Mouse (Mus musculus): ENCODE results near the gene 9630041A04Rik. TPM values are rescaled to one million over a fixed set of nuclear protein-coding genes. Genes with fewer than 3 reads are reported as not detected.

The 9630041A04Rik gene
- polyA plus RNA-seq, 2 experiments, result not detected

DNA sequence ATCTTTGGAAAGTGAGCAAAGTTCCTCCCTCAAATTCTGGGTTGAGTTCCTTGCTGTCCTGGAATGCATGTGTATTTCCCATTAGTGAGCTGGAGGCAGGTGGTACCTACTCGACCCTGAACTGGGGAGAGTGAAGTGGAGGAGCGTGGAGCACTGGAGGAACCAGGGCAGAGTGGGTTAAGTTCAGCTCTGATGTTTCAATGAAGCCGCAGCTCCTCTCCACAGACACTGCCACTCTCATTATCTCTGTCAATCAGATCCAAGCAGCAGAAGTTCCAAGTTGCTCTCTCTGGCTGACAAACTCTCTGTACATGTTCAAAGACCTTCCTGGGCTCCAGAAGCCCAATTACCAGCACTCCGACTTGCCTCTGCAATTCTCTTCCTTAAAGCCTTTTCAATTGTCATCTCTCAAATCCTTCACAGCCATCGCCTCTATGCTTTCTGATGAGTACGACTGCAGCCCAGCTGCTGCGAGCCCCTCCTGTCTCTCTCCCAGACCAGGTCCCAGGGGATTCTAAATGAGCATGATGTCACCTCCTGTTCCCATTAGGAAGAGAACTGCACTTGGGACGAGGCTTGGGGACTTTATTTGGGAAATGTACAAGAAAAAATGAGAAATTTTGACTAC, 72.4 kb downstream of the 9630041A04Rik start:
- H3K36me3 ChIP-seq (replicated peaks; ENCODE audit: control insufficient read depth, insufficient read depth, low read depth), result no peaks in the 10 kb centered on the region
- no peak for DNase-seq (ENCODE audit: low read depth in 3 of 3, low spot score in 3 of 3)
- no peak for ATAC-seq (ENCODE audit: insufficient read depth)
- H3K4me2 ChIP-seq (ENCODE audit: low read depth), result no peak overlapping the region
- WGBS (ENCODE audit: insufficient replicate concordance), result 47% methylated on average over 8 of the region's 8 CpGs
- H3K9ac ChIP-seq (replicated peaks), result no peak overlapping the region
- no peaks in the 10 kb centered on the region for H3K9me3 ChIP-seq (ENCODE audit: control insufficient read depth, low read length)
- TF ChIP-seq CTCF (IDR thresholded peaks at IDR 0.05; ENCODE audit: low read depth) (no peak), EP300 (IDR thresholded peaks at IDR 0.05; ENCODE audit: low read depth) (no peak)
- H3K4me3 ChIP-seq (ENCODE audit: insufficient read depth in 1 of 2, low read depth in 2 of 2, low read length in 2 of 2), result no peak overlapping the region
- no peaks in the 10 kb centered on the region for H3K27me3 ChIP-seq (ENCODE audit: control insufficient read depth, insufficient read depth, low read length)
- H3K27ac ChIP-seq, result no peak overlapping the region
- no peaks in the 10 kb centered on the region; a peak in 1 of 4 replicates for H3K4me1 ChIP-seq (replicated peaks; ENCODE audit: control insufficient read depth in 2 of 2, insufficient read depth in 2 of 2, low read length in 1 of 2)

DNA sequence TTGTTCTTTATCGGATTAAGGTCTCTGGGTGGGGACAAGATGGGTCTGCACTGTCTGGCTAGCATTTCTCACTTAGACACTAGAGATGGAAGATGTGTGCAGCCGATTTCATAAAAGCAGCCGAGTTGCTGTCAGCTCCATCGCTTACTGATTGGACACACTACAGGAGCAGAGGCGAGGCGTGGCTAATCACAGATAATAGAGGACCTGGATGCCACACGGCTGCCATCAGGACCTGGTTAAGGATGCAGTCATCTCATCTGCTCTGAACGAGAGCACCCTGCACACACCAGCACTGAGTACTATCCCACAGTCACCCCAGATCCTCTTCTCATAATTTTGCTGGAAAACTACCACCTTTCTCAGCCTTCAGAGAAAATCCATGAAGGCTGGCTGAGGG, 73.2 kb downstream of the 9630041A04Rik start:
- DNase-seq (ENCODE audit: low read depth in 3 of 3, low spot score in 3 of 3) (no peak), ATAC-seq (ENCODE audit: insufficient read depth) (no peak)
- WGBS (ENCODE audit: insufficient replicate concordance), result 60% methylated on average over 8 of the region's 8 CpGs
- Histone ChIP-seq H3K36me3 (replicated peaks; ENCODE audit: control insufficient read depth, insufficient read depth, low read depth) (no peaks in the 10 kb centered on the region), H3K27me3 (ENCODE audit: control insufficient read depth, insufficient read depth, low read length) (no peaks in the 10 kb centered on the region), H3K27ac (no peak overlapping the region), H3K9me3 (ENCODE audit: control insufficient read depth, low read length) (no peaks in the 10 kb centered on the region), H3K4me1 (replicated peaks; ENCODE audit: control insufficient read depth in 2 of 2, insufficient read depth in 2 of 2, low read length in 1 of 2) (peaks cover 3 to 6% of the 10 kb centered on the region in 2 experiments), H3K9ac (replicated peaks) (no peak overlapping the region), H3K4me3 (ENCODE audit: insufficient read depth in 1 of 2, low read depth in 2 of 2, low read length in 2 of 2) (no peak overlapping the region), H3K4me2 (ENCODE audit: low read depth) (no peak overlapping the region)
- TF ChIP-seq CTCF (IDR thresholded peaks at IDR 0.05; ENCODE audit: low read depth) (no peak), EP300 (IDR thresholded peaks at IDR 0.05; ENCODE audit: low read depth) (no peak)

DNA sequence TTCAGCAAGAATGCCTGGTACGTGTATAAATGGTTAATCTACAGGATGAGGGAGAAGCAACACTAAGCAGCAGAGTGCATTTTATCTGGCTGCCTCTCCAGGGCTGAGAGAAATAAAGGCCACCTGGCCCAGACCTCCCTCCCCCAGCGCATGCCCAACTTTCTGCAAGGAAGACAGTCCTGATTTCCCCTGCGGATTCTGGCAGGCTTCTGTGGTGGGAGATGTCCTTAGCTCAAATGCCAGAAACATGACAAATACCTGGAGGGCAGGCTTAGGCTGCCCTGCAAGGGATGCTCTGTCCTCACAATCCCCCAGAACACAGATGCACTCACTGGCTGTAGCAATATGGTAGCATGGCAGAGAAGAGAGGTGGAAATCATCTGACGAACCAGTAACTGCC, 76.4 kb downstream of the 9630041A04Rik start:
- 70% methylated on average over 4 of the region's 4 CpGs for WGBS (ENCODE audit: insufficient replicate concordance)
- no peak for ATAC-seq (ENCODE audit: insufficient read depth)
- DNase-seq (ENCODE audit: low read depth in 3 of 3, low spot score in 3 of 3), result no peak
- Histone ChIP-seq H3K4me3 (ENCODE audit: insufficient read depth in 1 of 2, low read depth in 2 of 2, low read length in 2 of 2) (no peak overlapping the region), H3K9me3 (ENCODE audit: control insufficient read depth, low read length) (no peaks in the 10 kb centered on the region), H3K4me2 (ENCODE audit: low read depth) (no peak overlapping the region), H3K4me1 (replicated peaks; ENCODE audit: control insufficient read depth in 2 of 2, insufficient read depth in 2 of 2, low read length in 1 of 2) (peaks cover 9 to 12% of the 10 kb centered on the region in 2 experiments), H3K27ac (no peak overlapping the region), H3K36me3 (replicated peaks; ENCODE audit: control insufficient read depth, insufficient read depth, low read depth) (no peaks in the 10 kb centered on the region), H3K9ac (replicated peaks) (no peak overlapping the region), H3K27me3 (ENCODE audit: control insufficient read depth, insufficient read depth, low read length) (no peaks in the 10 kb centered on the region)
- TF ChIP-seq EP300 (IDR thresholded peaks at IDR 0.05; ENCODE audit: low read depth) (no peak), CTCF (IDR thresholded peaks at IDR 0.05; ENCODE audit: low read depth) (no peak)

DNA sequence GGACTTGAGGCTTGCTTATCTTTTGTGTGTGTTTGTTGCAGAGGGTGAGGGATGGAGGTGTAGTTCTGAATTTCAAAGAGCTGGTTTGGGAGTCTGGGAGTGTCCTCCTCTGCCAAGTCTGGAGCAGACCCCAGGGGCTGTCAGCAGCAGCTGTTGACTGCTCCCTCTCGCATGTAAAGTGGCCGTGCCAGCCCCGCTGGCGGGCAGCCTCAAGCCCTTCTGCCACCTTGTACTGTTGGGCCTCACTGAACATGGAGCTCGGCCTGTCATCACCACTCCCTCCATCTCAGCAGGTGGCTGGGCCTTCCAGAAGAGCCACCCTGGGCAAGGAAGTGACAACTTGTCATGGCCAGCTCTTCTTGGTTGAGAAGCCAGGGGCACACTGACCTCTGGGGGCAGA, 77.4 kb downstream of the 9630041A04Rik start:
- ATAC-seq (ENCODE audit: insufficient read depth), result no peak

DNA sequence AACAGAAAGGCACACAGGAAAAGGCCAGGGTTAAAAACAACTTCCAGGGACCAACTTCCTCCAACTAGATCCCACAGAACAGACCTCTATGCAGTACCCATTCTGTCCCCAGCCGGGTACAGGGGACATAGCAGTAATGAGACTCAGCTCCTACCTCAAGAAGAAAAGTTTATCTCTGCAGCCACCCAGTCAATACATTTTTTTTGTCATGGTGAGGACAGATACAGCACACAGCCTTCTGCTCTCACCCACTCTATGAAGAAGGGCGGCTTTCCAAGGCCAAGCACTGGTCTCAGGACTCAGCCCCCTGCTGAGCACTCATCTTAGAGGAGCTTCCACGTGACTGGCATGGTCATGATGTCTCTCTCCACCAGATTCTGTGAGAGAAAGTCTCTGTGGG, 78.5 kb downstream of the 9630041A04Rik start:
- no peak overlapping the region for H3K4me3 ChIP-seq (ENCODE audit: insufficient read depth in 1 of 2, low read depth in 2 of 2, low read length in 2 of 2)
- no peaks in the 10 kb centered on the region for H3K36me3 ChIP-seq (replicated peaks; ENCODE audit: control insufficient read depth, insufficient read depth, low read depth)
- no peak overlapping the region for H3K4me2 ChIP-seq (ENCODE audit: low read depth)
- no peaks in the 10 kb centered on the region for H3K27me3 ChIP-seq (ENCODE audit: control insufficient read depth, insufficient read depth, low read length)
- ATAC-seq (ENCODE audit: insufficient read depth) (peak; percentile 62), DNase-seq (ENCODE audit: low read depth in 3 of 3, low spot score in 3 of 3) (no peak)
- peak; percentile 35; the same call in 1 of the 2 replicates for TF ChIP-seq EP300 (IDR thresholded peaks at IDR 0.05; ENCODE audit: low read depth)
- no peak for TF ChIP-seq CTCF (IDR thresholded peaks at IDR 0.05; ENCODE audit: low read depth)
- no peak overlapping the region for H3K27ac ChIP-seq
- 19% methylated on average over 3 of the region's 3 CpGs for WGBS (ENCODE audit: insufficient replicate concordance)
- H3K4me1 ChIP-seq (replicated peaks; ENCODE audit: control insufficient read depth in 2 of 2, insufficient read depth in 2 of 2, low read length in 1 of 2), result peaks cover 9 to 12% of the 10 kb centered on the region in 2 experiments
- H3K9me3 ChIP-seq (ENCODE audit: control insufficient read depth, low read length), result no peaks in the 10 kb centered on the region
- H3K9ac ChIP-seq (replicated peaks), result no peak overlapping the region

More for the DNA sequence above, 77.4 kb downstream of the 9630041A04Rik start:
- no peak overlapping the region for H3K9ac ChIP-seq (replicated peaks)
- WGBS (ENCODE audit: insufficient replicate concordance), result 71% methylated on average over 5 of the region's 5 CpGs
- no peak for TF ChIP-seq CTCF (IDR thresholded peaks at IDR 0.05; ENCODE audit: low read depth)
- TF ChIP-seq EP300 (IDR thresholded peaks at IDR 0.05; ENCODE audit: low read depth), result no peak
- H3K9me3 ChIP-seq (ENCODE audit: control insufficient read depth, low read length), result no peaks in the 10 kb centered on the region
- DNase-seq (ENCODE audit: low read depth in 3 of 3, low spot score in 3 of 3), result no peak
- H3K4me1 ChIP-seq (replicated peaks; ENCODE audit: control insufficient read depth in 2 of 2, insufficient read depth in 2 of 2, low read length in 1 of 2), result peaks cover 9 to 12% of the 10 kb centered on the region in 2 experiments
- no peaks in the 10 kb centered on the region for H3K36me3 ChIP-seq (replicated peaks; ENCODE audit: control insufficient read depth, insufficient read depth, low read depth)
- no peaks in the 10 kb centered on the region for H3K27me3 ChIP-seq (ENCODE audit: control insufficient read depth, insufficient read depth, low read length)
- no peak overlapping the region for H3K4me2 ChIP-seq (ENCODE audit: low read depth)
- no peak overlapping the region for H3K27ac ChIP-seq
- H3K4me3 ChIP-seq (ENCODE audit: insufficient read depth in 1 of 2, low read depth in 2 of 2, low read length in 2 of 2), result no peak overlapping the region
